Mouse (Mus musculus) myocyte (in vitro differentiated cells): ENCODE results near the gene Gm21992.

ENCODE experiments used
- CEBPB ChIP-seq: IDR thresholded peaks from 2 replicates; pipeline ENCODE4 v1.6.1; 2011; ENCODE audit warnings: mild to moderate bottlenecking, moderate library complexity; ENCODE audit not compliant: poor library complexity, insufficient read depth, severe bottlenecking
- E2F4 ChIP-seq: IDR thresholded peaks from one replicate; pipeline ENCODE4 v1.6.1; 2011; ENCODE audit warnings: mild to moderate bottlenecking, control low read depth, moderate library complexity; ENCODE audit not compliant: insufficient read depth
- MAX ChIP-seq: IDR thresholded peaks from one replicate; pipeline ENCODE4 v1.6.1; 2011; ENCODE audit warnings: low read depth, mild to moderate bottlenecking, control low read depth
- MYOD1 ChIP-seq, 3 experiments: IDR thresholded peaks; one replicate each; pipeline ENCODE4 v1.6.1; 2011; ENCODE audit warnings: control low read depth in 2 of 3, low read depth in 2 of 3, mild to moderate bottlenecking in 2 of 3, moderate library complexity in 1 of 3; ENCODE audit not compliant: insufficient read length in 2 of 3, control insufficient read depth in 1 of 3
- MYOG ChIP-seq, 3 experiments: IDR thresholded peaks; one replicate each; pipeline ENCODE4 v1.6.1; 2011; ENCODE audit warnings: control low read depth in 2 of 3, low read depth in 2 of 3, mild to moderate bottlenecking in 2 of 3; ENCODE audit not compliant: insufficient read length in 2 of 3, control insufficient read depth in 1 of 3, insufficient read depth in 1 of 3
- POLR2A ChIP-seq: IDR thresholded peaks from one replicate; pipeline ENCODE4 v1.6.1; 2011; ENCODE audit warnings: low read depth, mild to moderate bottlenecking, control low read depth, moderate library complexity; ENCODE audit not compliant: insufficient read length
- POLR2AphosphoS2 ChIP-seq: IDR thresholded peaks from one replicate; pipeline ENCODE4 v1.6.1; 2011; ENCODE audit warnings: low read depth, control low read depth; ENCODE audit not compliant: insufficient read length
- REST ChIP-seq: IDR thresholded peaks from one replicate; pipeline ENCODE4 v1.6.1; 2011; ENCODE audit warnings: mild to moderate bottlenecking, control low read depth, moderate library complexity; ENCODE audit not compliant: insufficient read depth, insufficient read length
- SRF ChIP-seq: IDR thresholded peaks from one replicate; pipeline ENCODE4 v1.6.1; 2011; ENCODE audit warnings: low read depth; ENCODE audit not compliant: control insufficient read depth, insufficient read length
- TCF12 ChIP-seq: IDR thresholded peaks from one replicate; pipeline ENCODE4 v1.6.1; 2011; ENCODE audit warnings: mild to moderate bottlenecking, control low read depth; ENCODE audit not compliant: poor library complexity, insufficient read depth, severe bottlenecking
- TCF3 ChIP-seq: IDR thresholded peaks from one replicate; pipeline ENCODE4 v1.6.1; 2011; ENCODE audit warnings: low read depth, control low read depth; ENCODE audit not compliant: insufficient read length
- USF1 ChIP-seq: IDR thresholded peaks from one replicate; pipeline ENCODE4 v1.6.1; 2011; ENCODE audit warnings: low read depth, mild to moderate bottlenecking, control low read depth, moderate library complexity

- TF ChIP-seq E2F4 (no peak), POLR2A (no peak), POLR2AphosphoS2 (no peak), MYOG (IDR thresholded peaks at IDR 0.05; ENCODE audit: control insufficient read depth in 1 of 3, insufficient read depth in 1 of 3, insufficient read length in 2 of 3, low read depth in 2 of 3) (peak in 1 of 3 experiments; percentile 2), SRF (no peak), MAX (no peak), TCF12 (no peak), USF1 (no peak), TCF3 (no peak), CEBPB (no peak), MYOD1 (IDR thresholded peaks at IDR 0.05; ENCODE audit: control insufficient read depth in 1 of 3, insufficient read length in 2 of 3, low read depth in 2 of 3) (no peak), REST (no peak)
Observed at GRCm38 (mm10) chr19:4854552-4855469, 43.4 kb upstream of the Gm21992 start, which contains the start of gene Ctsf.
